Comparison of ENCODE assay signal across 8 mouse cellular contexts in the genomic region with DNA sequence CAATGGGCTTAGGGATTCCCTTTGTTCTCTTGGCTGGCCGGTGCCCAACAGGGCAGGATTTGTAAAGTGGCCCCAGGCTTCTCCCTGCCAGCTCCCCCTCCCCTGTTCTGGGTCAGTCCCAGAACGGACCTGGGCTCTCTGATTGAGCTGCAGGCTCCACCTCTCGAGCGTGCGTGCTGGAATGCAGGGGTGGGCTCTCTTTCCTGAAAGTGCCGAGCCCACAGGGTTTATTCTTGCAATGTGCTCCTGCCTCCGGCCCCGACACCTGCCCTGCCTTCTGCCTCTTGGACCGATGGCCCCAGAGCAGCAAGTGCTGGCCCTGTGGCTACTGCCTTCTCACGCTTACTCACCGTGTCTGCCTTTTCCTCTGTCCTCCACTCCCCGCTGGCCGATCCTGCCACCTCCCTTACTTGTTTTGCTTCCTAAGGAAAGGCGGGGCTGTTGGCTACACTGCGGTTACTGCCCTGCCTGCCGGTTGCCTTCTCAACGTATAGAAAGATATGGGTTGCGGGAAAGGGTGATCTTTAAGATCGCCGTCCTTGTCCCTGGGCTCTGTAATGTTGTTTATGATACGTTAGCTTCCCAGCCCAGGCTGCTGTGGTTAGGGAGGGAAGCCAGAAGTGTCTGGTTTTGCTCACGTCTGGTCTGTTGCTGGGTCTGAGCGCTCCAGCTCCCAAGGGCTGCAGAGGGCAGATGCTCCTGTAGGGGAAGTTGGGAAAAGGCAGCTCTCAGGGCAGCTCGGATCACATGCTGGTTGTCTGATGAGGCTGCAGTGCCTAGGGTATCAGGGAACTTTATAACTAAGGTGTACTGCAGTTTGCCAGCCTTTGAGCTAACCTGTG.
DNase-seq lines count a peak whose midpoint lies in the region; ATAC-seq and TF ChIP-seq lines count a peak whose summit lies in the region.

No protein-coding gene starts in this region.

- peak overlapping the region; percentile 54 for H3K4me2 ChIP-seq in hindbrain, embryonic 14.5 days (replicated peaks)
- peak overlapping the region; percentile 47 for H3K4me2 ChIP-seq in neural tube, embryonic 14.5 days (ENCODE audit: low read depth, low read length)

- ATAC-seq in hindbrain, embryonic 14.5 days (ENCODE audit: low FRiP score), result peak; percentile 70
- peak; percentile 58; the same call in 1 of the 2 replicates for ATAC-seq in neural tube, embryonic 14.5 days (ENCODE audit: low read depth)

- H3K9ac ChIP-seq in hindbrain, embryonic 14.5 days, result peak overlapping the region; percentile 50
- peak overlapping the region; percentile 22; the same call in 1 of the 2 replicates for H3K9ac ChIP-seq in neural tube, embryonic 14.5 days (replicated peaks; ENCODE audit: low read depth, low read length)

- H3K36me3 ChIP-seq in forebrain, embryonic 10.5 days (replicated peaks), result no peaks in the 10 kb centered on the region
- H3K36me3 ChIP-seq in hindbrain, embryonic 14.5 days (replicated peaks; ENCODE audit: control insufficient read depth, insufficient read depth), result peaks cover 55% of the 10 kb centered on the region
- peaks cover 8% of the 10 kb centered on the region; the same call in 1 of the 2 replicates for H3K36me3 ChIP-seq in neural tube, embryonic 14.5 days (ENCODE audit: control insufficient read depth, insufficient read depth, low read length)

- H3K4me1 ChIP-seq in brown adipose tissue, adult 24 weeks (ENCODE audit: control insufficient read depth, insufficient read depth, insufficient read length, low read length), result peaks cover 4% of the 10 kb centered on the region
- H3K4me1 ChIP-seq in forebrain, embryonic 10.5 days, result peaks cover 34% of the 10 kb centered on the region
- H3K4me1 ChIP-seq in hindbrain, embryonic 14.5 days (replicated peaks; ENCODE audit: control insufficient read depth, insufficient read depth, low read length), result peaks cover 12% of the 10 kb centered on the region
- peaks cover 13% of the 10 kb centered on the region for H3K4me1 ChIP-seq in lung, adult 2 months (ENCODE audit: control insufficient read depth, insufficient read depth, low read length)
- H3K4me1 ChIP-seq in neural tube, embryonic 14.5 days (ENCODE audit: control insufficient read depth, insufficient read depth, low read length), result peaks cover 10% of the 10 kb centered on the region; the same call in 1 of the 2 replicates

- peak; percentile 15; the same call in 1 of the 2 replicates for TF ChIP-seq CTCF in layer of hippocampus, adult 2 months (conservative IDR thresholded peaks at IDR 0.05)
- no peak for TF ChIP-seq CTCF in lung, adult 2 months (IDR thresholded peaks at IDR 0.05; ENCODE audit: insufficient read depth, low read length)

- 1% methylated on average over 24 of the region's 24 CpGs for WGBS in forebrain, embryonic 10.5 days
- 3% methylated on average over 24 of the region's 24 CpGs for WGBS in hindbrain, embryonic 14.5 days
- WGBS in lung, adult 2 months, result 8% methylated on average over 24 of the region's 24 CpGs
- WGBS in neural tube, embryonic 14.5 days, result 2% methylated on average over 24 of the region's 24 CpGs

- TF ChIP-seq POLR2A in lung, adult 2 months (IDR thresholded peaks at IDR 0.05; ENCODE audit: borderline replicate concordance, extremely low read depth, low read depth, low read length), result no peak

- DNase-seq in layer of hippocampus, adult 2 months (ENCODE audit: low spot score in 2 of 2), result no peak
- no peak for DNase-seq in layer of hippocampus, adult 9-11 months
- peak; percentile 51 for DNase-seq in forebrain, embryonic 10.5 days (ENCODE audit: extremely low spot score, low spot score)
- peak; percentile 59 for DNase-seq in hindbrain, embryonic 14.5 days (ENCODE audit: low spot score)
- peak; percentile 43 for DNase-seq in lung, adult 2 months
- DNase-seq in layer of hippocampus, adult 11-12 months (ENCODE audit: low spot score), result no peak

- peaks cover 26% of the 10 kb centered on the region for H3K27me3 ChIP-seq in forebrain, embryonic 10.5 days (ENCODE audit: poor library complexity, severe bottlenecking)
- H3K27me3 ChIP-seq in hindbrain, embryonic 14.5 days (ENCODE audit: control insufficient read depth, insufficient read depth, low read length), result no peaks in the 10 kb centered on the region
- no peaks in the 10 kb centered on the region for H3K27me3 ChIP-seq in neural tube, embryonic 14.5 days (ENCODE audit: control insufficient read depth, insufficient read depth, low read length)

- peak overlapping the region; percentile 54 for H3K27ac ChIP-seq in layer of hippocampus, adult 2 months
- 0 out of 2 replicates have a peak overlapping the region, but pooled peaks have one; percentile 11 for H3K27ac ChIP-seq in brown adipose tissue, adult 24 weeks (replicated peaks; ENCODE audit: low read depth, low read length)
- H3K27ac ChIP-seq in forebrain, embryonic 10.5 days, result peak overlapping the region; percentile 81
- H3K27ac ChIP-seq in hindbrain, embryonic 14.5 days, result peak overlapping the region; percentile 43
- no peak overlapping the region; the same call in 1 of the 2 replicates for H3K27ac ChIP-seq in neural tube, embryonic 14.5 days (ENCODE audit: low read depth, low read length)

- no peaks in the 10 kb centered on the region for H3K9me3 ChIP-seq in forebrain, embryonic 10.5 days
- no peaks in the 10 kb centered on the region for H3K9me3 ChIP-seq in hindbrain, embryonic 14.5 days (ENCODE audit: control insufficient read depth, low read length)
- no peaks in the 10 kb centered on the region for H3K9me3 ChIP-seq in neural tube, embryonic 14.5 days (ENCODE audit: control insufficient read depth, low read length)

- H3K4me3 ChIP-seq in layer of hippocampus, adult 2 months, result peak overlapping the region; percentile 38
- peak overlapping the region; percentile 52 for H3K4me3 ChIP-seq in brown adipose tissue, adult 24 weeks (ENCODE audit: insufficient read depth, low read depth, low read length)
- H3K4me3 ChIP-seq in forebrain, embryonic 10.5 days, result peak overlapping the region; percentile 59
- peak overlapping the region; percentile 26 for H3K4me3 ChIP-seq in hindbrain, embryonic 14.5 days (replicated peaks; ENCODE audit: low read length)
- peak overlapping the region; percentile 58 for H3K4me3 ChIP-seq in lung, adult 2 months (replicated peaks; ENCODE audit: extremely low read depth, low read depth, low read length)
- peak overlapping the region; percentile 11 for H3K4me3 ChIP-seq in neural tube, embryonic 14.5 days (ENCODE audit: low read depth, low read length)

Comparison
In these comparisons a context has a peak if more than half of its experiments do, and no peak if none do; other contexts are left out.
1. DNase-seq: peak in forebrain, embryonic 10.5 days (single experiment), hindbrain, embryonic 14.5 days (single experiment) and lung, adult 2 months (single experiment); none in layer of hippocampus, adult 2 months (0 of 2), layer of hippocampus, adult 9-11 months (single experiment) and layer of hippocampus, adult 11-12 months (single experiment).
2. Peak in every context shown above with its lines, with median percentiles within 50 percentile points of each other: H3K4me3 ChIP-seq.